Comparison of ENCODE assay signal across 25 mouse cellular contexts in genomic region chr13:54084178-54084577, GRCm38 (mm10). TPM values are rescaled to one million over a fixed set of nuclear protein-coding genes. Genes with fewer than 3 reads are reported as not detected.
DNase-seq lines count a peak whose midpoint lies in the region; ATAC-seq and TF ChIP-seq lines count a peak whose summit lies in the region.
"Had no signal": no experiment of that assay in that cellular context is flagged by ENCODE, and none has a peak within 500 bp of the region (broad histone marks: within the 10 kb centered on the region; RNA-seq: fewer than 3 reads in every experiment).

No protein-coding gene starts in this region.

- DNase-seq in midbrain, postnatal 0 days (ENCODE audit: low spot score): peak; percentile 10
- no peak for DNase-seq in midbrain, embryonic 14.5 days
- DNase-seq in retina, embryonic 14.5 days (ENCODE audit: low spot score): peak; percentile 49
- DNase-seq in retina, postnatal 1 day: peak; percentile 33
- no peak for DNase-seq in left cerebral cortex, adult 18-20 months (ENCODE audit: low spot score in 2 of 2)
- DNase-seq: adrenal gland, adult 2 months; adrenal gland, postnatal 10 days; adrenal gland, postnatal 25 days; cerebellum, adult 11 months; cerebellum, adult 18-20 months; cerebellum, adult 8-10 months; cerebellum, adult 9-11 months; cerebellum, postnatal 14 days; cerebellum, postnatal 36 days; embryo, embryonic 11 days had no signal

- H3K4me2 ChIP-seq in midbrain, postnatal 0 days (ENCODE audit: low read depth, low read length, poor library complexity, severe bottlenecking): no peak overlapping the region
- H3K4me2 ChIP-seq in midbrain, embryonic 14.5 days (ENCODE audit: low read length): no peak overlapping the region
- H3K4me2 ChIP-seq: embryonic facial prominence, embryonic 13.5 days; embryonic facial prominence, embryonic 15.5 days; forebrain, embryonic 12.5 days had no signal

- ATAC-seq in midbrain, postnatal 0 days (ENCODE audit: low FRiP score): no peak
- no peak for ATAC-seq in midbrain, embryonic 14.5 days (ENCODE audit: low FRiP score, low TSS enrichment)
- ATAC-seq: forebrain, embryonic 14.5 days; forebrain, embryonic 16.5 days had no signal

- H3K27me3 ChIP-seq in midbrain, postnatal 0 days (ENCODE audit: insufficient read depth, low read length): no peaks in the 10 kb centered on the region
- H3K27me3 ChIP-seq in midbrain, embryonic 14.5 days (ENCODE audit: control insufficient read depth, insufficient read depth, low read length): no peaks in the 10 kb centered on the region
- H3K27me3 ChIP-seq: embryonic facial prominence, embryonic 13.5 days; embryonic facial prominence, embryonic 15.5 days; forebrain, embryonic 12.5 days had no signal

- peaks cover 16% of the 10 kb centered on the region for H3K36me3 ChIP-seq in midbrain, postnatal 0 days (ENCODE audit: insufficient read depth, low read length)
- H3K36me3 ChIP-seq in midbrain, embryonic 14.5 days (ENCODE audit: control insufficient read depth, insufficient read depth, low read length): peaks cover 36% of the 10 kb centered on the region

- WGBS in midbrain, postnatal 0 days: 29% methylated on average over 4 of the region's 4 CpGs
- WGBS in midbrain, embryonic 14.5 days: 32% methylated on average over 4 of the region's 4 CpGs

- H3K9me3 ChIP-seq in midbrain, postnatal 0 days (ENCODE audit: low read length): no peaks in the 10 kb centered on the region
- no peaks in the 10 kb centered on the region for H3K9me3 ChIP-seq in midbrain, embryonic 14.5 days (ENCODE audit: control insufficient read depth, low read length)
- H3K9me3 ChIP-seq: embryonic facial prominence, embryonic 13.5 days; embryonic facial prominence, embryonic 15.5 days; forebrain, embryonic 10.5 days; forebrain, embryonic 12.5 days had no signal

- H3K4me1 ChIP-seq in midbrain, postnatal 0 days (ENCODE audit: insufficient read depth, low read length): no peaks in the 10 kb centered on the region
- H3K4me1 ChIP-seq in midbrain, embryonic 14.5 days (ENCODE audit: control insufficient read depth, insufficient read depth, low read length): no peaks in the 10 kb centered on the region
- H3K4me1 ChIP-seq: forebrain, embryonic 12.5 days had no signal

- TF ChIP-seq CTCF in midbrain, postnatal 0 days (IDR thresholded peaks at IDR 0.05): no peak

- H3K9ac ChIP-seq in midbrain, postnatal 0 days (replicated peaks; ENCODE audit: low read length, poor library complexity, severe bottlenecking): no peak overlapping the region
- H3K9ac ChIP-seq in midbrain, embryonic 14.5 days (replicated peaks; ENCODE audit: low read length): no peak overlapping the region
- H3K9ac ChIP-seq: embryonic facial prominence, embryonic 13.5 days; embryonic facial prominence, embryonic 15.5 days; forebrain, embryonic 12.5 days had no signal

- H3K4me3 ChIP-seq in midbrain, postnatal 0 days (ENCODE audit: low read depth, low read length): no peak overlapping the region
- H3K4me3 ChIP-seq in midbrain, embryonic 14.5 days (replicated peaks; ENCODE audit: low read depth, low read length): no peak overlapping the region
- H3K4me3 ChIP-seq: embryonic facial prominence, embryonic 13.5 days; embryonic facial prominence, embryonic 15.5 days; erythroblast, embryonic 14.5 days; forebrain, embryonic 10.5 days; forebrain, embryonic 12.5 days had no signal

- no peak overlapping the region for H3K27ac ChIP-seq in midbrain, postnatal 0 days (ENCODE audit: low read depth, low read length)
- H3K27ac ChIP-seq in midbrain, embryonic 14.5 days (replicated peaks; ENCODE audit: low read depth, low read length): no peak overlapping the region
- H3K27ac ChIP-seq: embryonic facial prominence, embryonic 13.5 days; embryonic facial prominence, embryonic 15.5 days; forebrain, embryonic 10.5 days; forebrain, embryonic 12.5 days had no signal

RNA-seq across cellular contexts. Expression of gene Sfxn1, which starts 12.5 kb away (rescaled TPM):
- 81.8 and 93.2 TPM in 2 replicates for total RNA-seq in midbrain, postnatal 0 days (2014; rRNA removed)
- 128 and 137 TPM in 2 replicates for polyA plus RNA-seq in midbrain, postnatal 0 days (2015; fragmentation: Nextera tagmentation; extraction: Ambion mirVana)
- polyA plus RNA-seq in midbrain, embryonic 14.5 days (2014; fragmentation: Nextera tagmentation; extraction: Ambion mirVana): 107 and 115 TPM in 2 replicates
- 10 to 100 TPM; 47.3 to 50.5 TPM for total RNA-seq in left cerebral cortex, adult 18-20 months (2021)

RNA-seq across cellular contexts. Expression of gene Drd1, which starts 28.7 kb away (rescaled TPM):
- 2.1 and 3.4 TPM in 2 replicates for total RNA-seq in midbrain, postnatal 0 days (2014; rRNA removed)
- polyA plus RNA-seq in midbrain, postnatal 0 days (2015; fragmentation: Nextera tagmentation; extraction: Ambion mirVana): 1.9 and 2.4 TPM in 2 replicates
- polyA plus RNA-seq in midbrain, embryonic 14.5 days (2014; fragmentation: Nextera tagmentation; extraction: Ambion mirVana): 1.7 and 2.4 TPM in 2 replicates
- 10 to 100 TPM; 38.5 to 52.1 TPM for total RNA-seq in left cerebral cortex, adult 18-20 months (2021)
- total RNA-seq: adrenal gland, postnatal 25 days; ES-E14; MEL had no signal
- polyA plus RNA-seq: adrenal gland, adult 2 months; C2C12; erythroblast, embryonic 14.5 days; forebrain, embryonic 10.5 days had no signal

Comparison
In these comparisons a context has a peak if more than half of its experiments do, and no peak if none do; other contexts are left out.
1. DNase-seq: peak in midbrain, postnatal 0 days (single experiment), retina, embryonic 14.5 days (single experiment) and retina, postnatal 1 day (single experiment); none in midbrain, embryonic 14.5 days (single experiment) and left cerebral cortex, adult 18-20 months (0 of 2).